Mouse (Mus musculus): Measurements from ENCODE around the gene Srpk1. TPM values are rescaled to one million over a fixed set of nuclear protein-coding genes. Genes with fewer than 3 reads are reported as not detected.

The Srpk1 gene
- polyA plus RNA-seq, 1 experiment from 2014 or later, result 124 TPM

DNA sequence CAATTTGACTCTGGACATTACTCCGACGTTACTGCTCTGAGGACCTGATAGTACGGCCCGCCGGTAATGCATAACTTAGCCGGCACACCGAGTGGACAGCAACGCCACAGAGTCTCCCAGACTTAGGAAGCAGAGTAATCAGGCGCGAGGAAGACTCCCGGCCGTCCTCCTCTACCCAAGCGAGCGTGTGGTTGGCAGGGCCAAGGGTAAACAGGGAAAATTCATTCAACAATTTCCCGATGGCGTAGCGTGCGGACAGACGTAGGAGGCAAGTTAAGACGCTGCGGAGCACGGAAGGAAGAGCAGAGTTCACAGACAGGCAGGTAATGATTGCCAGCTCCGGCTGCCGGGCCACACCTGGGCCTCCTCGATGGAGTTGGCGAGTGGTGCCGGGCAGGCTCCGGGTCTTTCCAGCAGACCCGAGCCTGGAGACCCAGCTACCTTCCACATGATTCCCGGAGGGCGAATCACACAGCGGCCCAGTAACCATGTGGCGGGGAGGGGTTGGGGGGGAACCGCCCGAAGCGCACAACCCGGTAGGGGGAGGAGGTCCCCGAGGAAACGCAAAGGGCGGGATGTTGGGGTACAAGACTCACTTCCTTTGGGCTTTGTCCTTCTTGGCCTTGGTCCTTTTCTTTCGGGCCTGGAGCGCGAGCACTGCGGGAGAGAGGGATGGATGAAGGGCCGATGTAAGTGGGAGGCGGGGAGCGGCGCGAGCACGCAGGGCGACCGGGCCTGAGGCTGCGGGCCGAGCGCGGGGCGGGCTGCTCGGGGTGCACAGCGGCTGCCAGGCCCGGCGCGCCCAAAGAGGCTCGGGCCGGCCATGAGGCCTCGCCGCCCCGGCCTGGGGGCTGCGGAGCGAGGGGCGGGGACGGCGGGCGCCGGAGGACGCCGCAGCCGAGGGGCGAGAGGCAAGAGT is 869 bp downstream of the Srpk1 start:
- Histone ChIP-seq H3K9me3 (ENCODE audit: control insufficient read depth, low read length) (no peaks in the 10 kb centered on the region), H3K4me2 (ENCODE audit: low read depth, severe bottlenecking) (peak overlapping the region; percentile 92), H3K27me3 (ENCODE audit: control insufficient read depth, insufficient read depth, low read length) (no peaks in the 10 kb centered on the region), H3K9ac (ENCODE audit: low read length) (peak overlapping the region; percentile 92), H3K36me3 (ENCODE audit: control insufficient read depth, insufficient read depth, low read length) (no peaks in the 10 kb centered on the region; the same call in 1 of the 2 replicates), H3K4me1 (ENCODE audit: control insufficient read depth, insufficient read depth, low read length) (peaks cover 7% of the 10 kb centered on the region), H3K4me3 (ENCODE audit: low read depth, low read length) (peak overlapping the region; percentile 85), H3K27ac (replicated peaks; ENCODE audit: low read depth, low read length) (peak overlapping the region; percentile 87)
- ATAC-seq (ENCODE audit: insufficient number of reproducible peaks, low FRiP score, low TSS enrichment, low read depth), result peak; percentile 42; the same call in 1 of the 2 replicates
- WGBS, result 0% methylated on average over 78 of the region's 78 CpGs
- peak; percentile 75 for DNase-seq (ENCODE audit: low spot score)

DNA sequence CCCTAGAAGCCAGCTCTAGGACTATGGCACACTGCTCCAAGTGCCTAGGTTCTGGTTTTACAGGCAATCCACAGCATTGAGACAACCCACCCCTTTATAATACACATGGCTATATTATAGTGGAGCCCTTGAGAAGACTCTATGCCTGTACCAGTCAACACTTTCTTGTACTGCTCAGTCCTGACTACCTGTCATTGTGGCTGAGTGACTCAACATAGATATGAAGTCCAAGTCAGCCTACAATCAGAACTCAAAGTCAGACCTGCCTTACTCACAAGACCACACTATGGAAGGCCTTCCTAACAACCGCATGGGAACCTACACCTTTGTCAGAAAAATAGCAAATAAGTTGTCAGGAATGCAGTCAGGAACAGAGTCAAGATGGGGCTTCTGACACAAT is 3.7 kb downstream of the Srpk1 start:
- H3K27ac ChIP-seq (replicated peaks; ENCODE audit: low read depth, low read length), result no peak overlapping the region
- H3K4me3 ChIP-seq (ENCODE audit: low read depth, low read length), result no peak overlapping the region
- H3K36me3 ChIP-seq (ENCODE audit: control insufficient read depth, insufficient read depth, low read length), result peaks cover 7% of the 10 kb centered on the region; the same call in 1 of the 2 replicates
- peaks cover 7% of the 10 kb centered on the region for H3K4me1 ChIP-seq (ENCODE audit: control insufficient read depth, insufficient read depth, low read length)
- no peaks in the 10 kb centered on the region for H3K9me3 ChIP-seq (ENCODE audit: control insufficient read depth, low read length)
- no peak overlapping the region for H3K4me2 ChIP-seq (ENCODE audit: low read depth, severe bottlenecking)
- H3K27me3 ChIP-seq (ENCODE audit: control insufficient read depth, insufficient read depth, low read length), result no peaks in the 10 kb centered on the region
- H3K9ac ChIP-seq (ENCODE audit: low read length), result no peak overlapping the region
- ATAC-seq (ENCODE audit: insufficient number of reproducible peaks, low FRiP score, low TSS enrichment, low read depth) (no peak), DNase-seq (ENCODE audit: low spot score) (no peak)
- 93% methylated on average over 1 of the region's 1 CpGs for WGBS

DNA sequence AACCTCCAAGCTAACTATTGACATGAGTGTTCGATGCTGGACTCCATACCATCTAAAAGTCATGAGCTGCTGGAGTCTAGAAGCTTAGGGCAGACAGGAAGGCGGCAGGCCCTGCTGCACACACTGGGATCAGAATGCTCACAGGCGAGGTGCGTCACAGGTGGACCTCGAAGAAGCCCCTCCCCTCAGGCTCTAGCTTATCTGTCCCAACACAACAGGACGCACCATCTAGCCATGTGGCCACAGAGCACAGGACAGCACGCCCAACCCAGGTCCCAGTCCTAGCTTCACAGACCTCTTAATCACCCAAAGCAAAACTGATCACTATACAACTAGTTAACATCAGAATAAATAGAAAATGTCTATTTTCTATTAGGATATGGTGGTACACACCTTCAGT is 4.4 kb downstream of the Srpk1 start:
- no peak for ATAC-seq (ENCODE audit: insufficient number of reproducible peaks, low FRiP score, low TSS enrichment, low read depth)
- H3K9me3 ChIP-seq (ENCODE audit: control insufficient read depth, low read length), result no peaks in the 10 kb centered on the region

DNA sequence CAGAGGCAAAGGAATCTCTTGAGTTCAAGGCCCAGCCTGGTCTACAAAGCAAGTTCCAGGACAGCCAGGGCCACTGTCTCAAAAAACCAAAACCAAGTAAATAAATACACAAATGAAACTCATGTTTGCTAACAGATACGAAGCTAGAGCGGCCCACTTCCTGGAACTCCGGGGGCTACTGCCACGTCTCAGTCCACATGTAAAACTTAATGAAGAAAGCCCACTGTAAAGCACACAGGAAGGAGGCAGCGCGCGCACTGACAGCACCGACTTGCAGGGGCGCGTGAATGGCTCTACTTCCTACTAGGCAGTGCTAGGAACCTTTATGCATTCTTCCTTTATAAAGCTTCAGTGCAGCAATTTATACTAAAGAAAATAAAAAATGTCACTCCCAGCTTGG is 4.9 kb downstream of the Srpk1 start:
- no peak for DNase-seq (ENCODE audit: low spot score)
- peaks cover 7% of the 10 kb centered on the region; the same call in 1 of the 2 replicates for H3K36me3 ChIP-seq (ENCODE audit: control insufficient read depth, insufficient read depth, low read length)
- H3K9me3 ChIP-seq (ENCODE audit: control insufficient read depth, low read length), result no peaks in the 10 kb centered on the region
- no peak overlapping the region for H3K9ac ChIP-seq (ENCODE audit: low read length)
- no peak overlapping the region for H3K4me3 ChIP-seq (ENCODE audit: low read depth, low read length)
- H3K4me1 ChIP-seq (ENCODE audit: control insufficient read depth, insufficient read depth, low read length), result peaks cover 7% of the 10 kb centered on the region
- no peak overlapping the region for H3K27ac ChIP-seq (replicated peaks; ENCODE audit: low read depth, low read length)
- H3K4me2 ChIP-seq (ENCODE audit: low read depth, severe bottlenecking), result no peak overlapping the region
- no peak for ATAC-seq (ENCODE audit: insufficient number of reproducible peaks, low FRiP score, low TSS enrichment, low read depth)
- H3K27me3 ChIP-seq (ENCODE audit: control insufficient read depth, insufficient read depth, low read length), result no peaks in the 10 kb centered on the region
- 87% methylated on average over 10 of the region's 10 CpGs for WGBS

More for the DNA sequence above, 4.4 kb downstream of the Srpk1 start:
- no peak overlapping the region for H3K4me3 ChIP-seq (ENCODE audit: low read depth, low read length)
- peaks cover 7% of the 10 kb centered on the region; the same call in 1 of the 2 replicates for H3K36me3 ChIP-seq (ENCODE audit: control insufficient read depth, insufficient read depth, low read length)
- no peak overlapping the region for H3K9ac ChIP-seq (ENCODE audit: low read length)
- no peaks in the 10 kb centered on the region for H3K27me3 ChIP-seq (ENCODE audit: control insufficient read depth, insufficient read depth, low read length)
- H3K4me1 ChIP-seq (ENCODE audit: control insufficient read depth, insufficient read depth, low read length), result peaks cover 7% of the 10 kb centered on the region
- DNase-seq (ENCODE audit: low spot score), result no peak
- H3K27ac ChIP-seq (replicated peaks; ENCODE audit: low read depth, low read length), result no peak overlapping the region
- H3K4me2 ChIP-seq (ENCODE audit: low read depth, severe bottlenecking), result no peak overlapping the region
- 85% methylated on average over 7 of the region's 7 CpGs for WGBS

DNA sequence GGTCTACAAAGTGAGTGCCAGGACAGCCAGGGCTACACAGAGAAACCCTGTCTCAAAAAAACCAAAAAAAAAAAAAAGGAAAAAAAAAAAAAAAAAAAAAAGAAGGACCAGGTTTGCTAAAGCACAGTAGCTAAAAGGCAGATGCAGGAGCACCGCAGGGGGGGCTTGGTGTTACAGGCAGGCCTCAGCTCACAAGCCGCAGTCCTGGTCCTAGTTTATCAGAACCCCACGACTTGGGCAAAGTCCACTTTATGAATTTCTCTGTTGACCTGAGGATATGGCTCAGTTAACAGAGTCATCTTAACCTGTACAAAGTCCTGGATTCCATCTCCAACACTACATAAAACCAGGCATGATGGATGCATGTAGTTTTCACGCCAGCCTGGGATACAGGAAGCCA is 7.2 kb downstream of the Srpk1 start:
- no peak for ATAC-seq (ENCODE audit: insufficient number of reproducible peaks, low FRiP score, low TSS enrichment, low read depth)
- no peak overlapping the region for H3K9ac ChIP-seq (ENCODE audit: low read length)
- H3K27ac ChIP-seq (replicated peaks; ENCODE audit: low read depth, low read length), result no peak overlapping the region
- no peak overlapping the region for H3K4me3 ChIP-seq (ENCODE audit: low read depth, low read length)
- H3K4me1 ChIP-seq (ENCODE audit: control insufficient read depth, insufficient read depth, low read length), result no peaks in the 10 kb centered on the region
- H3K4me2 ChIP-seq (ENCODE audit: low read depth, severe bottlenecking), result no peak overlapping the region
- DNase-seq (ENCODE audit: low spot score), result no peak
- H3K27me3 ChIP-seq (ENCODE audit: control insufficient read depth, insufficient read depth, low read length), result no peaks in the 10 kb centered on the region
- whole genome bisulfite sequencing, result 94% methylated on average over 4 of the region's 4 CpGs
- no peaks in the 10 kb centered on the region for H3K9me3 ChIP-seq (ENCODE audit: control insufficient read depth, low read length)
- H3K36me3 ChIP-seq (ENCODE audit: control insufficient read depth, insufficient read depth, low read length), result peaks cover 7% of the 10 kb centered on the region; the same call in 1 of the 2 replicates

DNA sequence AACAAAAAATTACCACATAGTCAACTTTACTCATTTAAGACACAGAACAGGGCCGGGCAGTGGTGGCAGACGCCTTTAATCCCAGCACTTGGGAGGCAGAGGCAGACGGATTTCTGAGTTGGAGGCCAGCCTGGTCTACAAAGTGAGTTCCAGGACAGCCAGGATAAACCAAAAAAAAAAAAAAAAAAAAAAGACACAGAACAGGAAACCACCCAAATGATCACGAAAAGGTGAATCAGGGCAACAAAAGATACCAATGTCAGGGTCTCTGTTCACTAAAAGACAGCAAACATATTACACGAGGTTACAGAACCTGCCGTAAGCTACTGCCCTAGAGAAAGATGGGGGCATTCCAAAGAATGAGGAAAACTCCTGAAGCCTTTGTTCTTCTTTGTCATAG is 9.4 kb downstream of the Srpk1 start:
- ATAC-seq (ENCODE audit: insufficient number of reproducible peaks, low FRiP score, low TSS enrichment, low read depth), result no peak
- DNase-seq (ENCODE audit: low spot score), result no peak
- Histone ChIP-seq H3K27me3 (ENCODE audit: control insufficient read depth, insufficient read depth, low read length) (no peaks in the 10 kb centered on the region), H3K27ac (replicated peaks; ENCODE audit: low read depth, low read length) (no peak overlapping the region), H3K36me3 (ENCODE audit: control insufficient read depth, insufficient read depth, low read length) (peaks cover 7% of the 10 kb centered on the region; the same call in 1 of the 2 replicates), H3K9ac (ENCODE audit: low read length) (no peak overlapping the region), H3K4me3 (ENCODE audit: low read depth, low read length) (no peak overlapping the region), H3K9me3 (ENCODE audit: control insufficient read depth, low read length) (no peaks in the 10 kb centered on the region), H3K4me1 (ENCODE audit: control insufficient read depth, insufficient read depth, low read length) (no peaks in the 10 kb centered on the region), H3K4me2 (ENCODE audit: low read depth, severe bottlenecking) (no peak overlapping the region)
- 85% methylated on average over 6 of the region's 6 CpGs for WGBS

DNA sequence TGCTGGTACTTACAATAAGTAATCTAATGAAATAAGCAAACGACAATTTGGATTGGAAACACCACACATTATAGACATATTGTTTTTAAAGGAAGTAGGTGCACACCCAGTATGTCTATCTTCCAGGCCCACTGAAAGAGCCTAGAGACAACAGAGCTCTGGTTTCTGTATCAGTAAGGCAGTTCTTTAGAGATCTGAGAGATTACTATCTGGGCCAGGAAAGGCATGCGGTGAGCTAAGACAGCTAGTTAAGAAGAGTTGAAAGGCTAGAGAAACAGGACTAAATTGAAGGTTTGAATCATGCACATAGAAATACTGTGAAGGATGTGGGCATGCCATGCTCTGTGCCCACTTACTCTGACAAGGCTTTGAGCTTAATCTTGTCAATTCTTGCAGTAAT is 9.9 kb downstream of the Srpk1 start:
- H3K9ac ChIP-seq (ENCODE audit: low read length), result no peak overlapping the region
- H3K4me1 ChIP-seq (ENCODE audit: control insufficient read depth, insufficient read depth, low read length), result no peaks in the 10 kb centered on the region
- H3K27me3 ChIP-seq (ENCODE audit: control insufficient read depth, insufficient read depth, low read length), result no peaks in the 10 kb centered on the region
- H3K4me2 ChIP-seq (ENCODE audit: low read depth, severe bottlenecking), result no peak overlapping the region
- DNase-seq (ENCODE audit: low spot score) (no peak), ATAC-seq (ENCODE audit: insufficient number of reproducible peaks, low FRiP score, low TSS enrichment, low read depth) (no peak)
- H3K9me3 ChIP-seq (ENCODE audit: control insufficient read depth, low read length), result no peaks in the 10 kb centered on the region
- peaks cover 7% of the 10 kb centered on the region; the same call in 1 of the 2 replicates for H3K36me3 ChIP-seq (ENCODE audit: control insufficient read depth, insufficient read depth, low read length)
- H3K27ac ChIP-seq (replicated peaks; ENCODE audit: low read depth, low read length), result no peak overlapping the region
- 82% methylated on average over 2 of the region's 2 CpGs for WGBS
- H3K4me3 ChIP-seq (ENCODE audit: low read depth, low read length), result no peak overlapping the region

DNA sequence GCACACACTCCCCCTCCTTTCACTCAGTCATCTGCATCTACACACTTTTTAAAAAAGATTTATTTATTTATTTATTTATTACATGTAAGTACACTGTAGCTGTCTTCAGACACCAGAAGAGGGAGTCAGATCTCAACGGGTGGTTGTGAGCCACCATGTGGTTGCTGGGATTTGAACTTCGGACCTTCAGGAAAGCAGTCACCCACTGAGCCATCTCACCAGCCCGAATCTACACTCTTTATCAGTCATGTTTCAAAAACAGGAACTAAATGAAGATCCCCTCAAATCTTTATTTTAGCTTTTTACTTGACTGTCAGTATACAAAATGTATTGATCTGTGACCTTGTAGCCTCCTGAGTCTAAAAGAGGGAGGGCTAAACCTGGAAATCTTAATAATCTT is 13.0 kb downstream of the Srpk1 start:
- Histone ChIP-seq H3K36me3 (ENCODE audit: control insufficient read depth, insufficient read depth, low read length) (peaks cover 15% of the 10 kb centered on the region), H3K9ac (ENCODE audit: low read length) (no peak overlapping the region), H3K4me1 (ENCODE audit: control insufficient read depth, insufficient read depth, low read length) (no peaks in the 10 kb centered on the region), H3K4me3 (ENCODE audit: low read depth, low read length) (no peak overlapping the region), H3K9me3 (ENCODE audit: control insufficient read depth, low read length) (no peaks in the 10 kb centered on the region), H3K27ac (replicated peaks; ENCODE audit: low read depth, low read length) (no peak overlapping the region), H3K4me2 (ENCODE audit: low read depth, severe bottlenecking) (no peak overlapping the region), H3K27me3 (ENCODE audit: control insufficient read depth, insufficient read depth, low read length) (no peaks in the 10 kb centered on the region)
- no peak for ATAC-seq (ENCODE audit: insufficient number of reproducible peaks, low FRiP score, low TSS enrichment, low read depth)
- DNase-seq (ENCODE audit: low spot score), result no peak
- 87% methylated on average over 3 of the region's 3 CpGs for WGBS
